Mouse (Mus musculus) right cerebral cortex, postnatal 4 days (tissue): ENCODE results near the gene Sema3e.

Source experiments
- DNase-seq: peaks from one replicate; pipeline ENCODE4 v3.0.0-alpha.2; 2022

Gene Sema3e

GRCm38 (mm10) chr5:14025205-14026124 is at the start of gene Sema3e:
Gene Sema3e (plus strand): TSS chr5:14025276.
- DNase-seq = peak; percentile 35

- DNase-seq = no peak
Measured at GRCm38 (mm10) chr5:13977576-13977975, 47.5 kb upstream of the Sema3e start.

GRCm38 (mm10) chr5:13979156-13979555 is 45.9 kb upstream of the Sema3e start:
- DNase-seq = no peak

- no peak for DNase-seq
Measured at GRCm38 (mm10) chr5:13982417-13983054, 42.5 kb upstream of the Sema3e start.

GRCm38 (mm10) chr5:13983608-13984007 is 41.5 kb upstream of the Sema3e start:
- no peak for DNase-seq

- DNase-seq = no peak
Measured at GRCm38 (mm10) chr5:13985669-13986068, 39.4 kb upstream of the Sema3e start.

GRCm38 (mm10) chr5:13987123-13987522 is 38.0 kb upstream of the Sema3e start:
- no peak for DNase-seq

- no peak for DNase-seq
Measured at GRCm38 (mm10) chr5:13988023-13988422, 37.1 kb upstream of the Sema3e start.

GRCm38 (mm10) chr5:13992734-13993396 is 32.2 kb upstream of the Sema3e start:
- DNase-seq = no peak

- DNase-seq = no peak
Measured at GRCm38 (mm10) chr5:14028341-14028740, 3.3 kb downstream of the Sema3e start.

GRCm38 (mm10) chr5:14030796-14031195 is 5.7 kb downstream of the Sema3e start:
- DNase-seq = no peak

GRCm38 (mm10) chr5:14032056-14032455 is 7.0 kb downstream of the Sema3e start:
- DNase-seq = no peak

GRCm38 (mm10) chr5:14033302-14033701 is 8.2 kb downstream of the Sema3e start:
- DNase-seq = no peak

- DNase-seq = no peak
Measured at GRCm38 (mm10) chr5:14038813-14039496, 13.9 kb downstream of the Sema3e start.

GRCm38 (mm10) chr5:14040208-14040607 is 15.1 kb downstream of the Sema3e start:
- DNase-seq = no peak

GRCm38 (mm10) chr5:14043116-14043515 is 18.0 kb downstream of the Sema3e start:
- no peak for DNase-seq

GRCm38 (mm10) chr5:14043983-14044382 is 18.9 kb downstream of the Sema3e start:
- no peak for DNase-seq

GRCm38 (mm10) chr5:14048660-14049059 is 23.6 kb downstream of the Sema3e start:
- no peak for DNase-seq

- no peak for DNase-seq
Measured at GRCm38 (mm10) chr5:14054472-14054871, 29.4 kb downstream of the Sema3e start.

- DNase-seq = no peak
Measured at GRCm38 (mm10) chr5:14059895-14060553, 34.9 kb downstream of the Sema3e start.

- DNase-seq = no peak
Measured at GRCm38 (mm10) chr5:14062918-14063481, 37.9 kb downstream of the Sema3e start.

- DNase-seq = no peak
Measured at GRCm38 (mm10) chr5:14073152-14073551, 48.1 kb downstream of the Sema3e start.
